Mouse (Mus musculus) granulocyte monocyte progenitor cell, adult 5-6 weeks (primary cell): ENCODE data around the gene Kdelr2. TPM values are rescaled to one million over a fixed set of nuclear protein-coding genes. Genes with fewer than 3 reads are reported as not detected.
A peak's percentile ranks its signal among the peaks of the same experiment; 100 is the strongest.
"Not testable (repeated sequence)": the region's sequence is repeated elsewhere in the genome, so short reads cannot be mapped to it uniquely, and the experiment has no call there.

Experiments
- ATAC-seq: replicated peaks from 2 replicates; pipeline ENCODE4 v1.8.0; 2016; ENCODE audit warnings: mild to moderate bottlenecking, moderate TSS enrichment, inconsistent platforms; ENCODE audit not compliant: poor library complexity, severe bottlenecking
- total RNA-seq, 2 experiments: library from RNA; stranded (forward) in 1 of 2; stranded (reverse) in 1 of 2; fragments of 200-712, 200-1000 nt in 1 of 2; fragments of >200 nt in 1 of 2; fragmentation: Nextera tagmentation in 1 of 2; gene quantifications; 2 replicates each; pipeline ENCODE4 v1.2.3; 2014 to 2017

The Kdelr2 gene
- total RNA-seq (2014; fragmentation: Nextera tagmentation) (82.9 and 104 TPM in 2 replicates), total RNA-seq (2017) (161 and 171 TPM in 2 replicates)

- peak; percentile 82 for ATAC-seq
Measured at GRCm38 (mm10) chr5:143403221-143404147, at the start of gene Kdelr2. Kdelr2 (plus strand) TSS chr5:143403838.

GRCm38 (mm10) chr5:143356017-143356416, 47.6 kb upstream of the Kdelr2 start:
- ATAC-seq, result no peak

GRCm38 (mm10) chr5:143356686-143357388, 46.8 kb upstream of the Kdelr2 start, which contains the start of gene Grid2ip:
Grid2ip (plus strand) TSS chr5:143357338.
- ATAC-seq, result no peak

GRCm38 (mm10) chr5:143357564-143357963, 46.1 kb upstream of the Kdelr2 start:
- no peak for ATAC-seq

GRCm38 (mm10) chr5:143359263-143359662, 44.4 kb upstream of the Kdelr2 start:
- ATAC-seq, result no peak

- peak; percentile 43; the same call in 1 of the 2 replicates for ATAC-seq
Measured at GRCm38 (mm10) chr5:143360000-143360399, 43.6 kb upstream of the Kdelr2 start.

- ATAC-seq, result no peak
Measured at GRCm38 (mm10) chr5:143361428-143361827, 42.2 kb upstream of the Kdelr2 start.

GRCm38 (mm10) chr5:143363678-143364615, 39.7 kb upstream of the Kdelr2 start:
- no peak; the same call in 1 of the 2 replicates for ATAC-seq

GRCm38 (mm10) chr5:143367931-143368330, 35.7 kb upstream of the Kdelr2 start:
- ATAC-seq, result no peak

- peak; percentile 25 for ATAC-seq
Measured at GRCm38 (mm10) chr5:143369611-143370255, 33.9 kb upstream of the Kdelr2 start.

- no peak for ATAC-seq
Measured at GRCm38 (mm10) chr5:143370416-143371145, 33.1 kb upstream of the Kdelr2 start.

GRCm38 (mm10) chr5:143371146-143371510, 32.5 kb upstream of the Kdelr2 start:
- ATAC-seq, result no peak

GRCm38 (mm10) chr5:143372818-143373217, 30.8 kb upstream of the Kdelr2 start:
- ATAC-seq, result no peak

GRCm38 (mm10) chr5:143375242-143375641, 28.4 kb upstream of the Kdelr2 start:
- ATAC-seq, result peak; percentile 87

GRCm38 (mm10) chr5:143376156-143376555, 27.5 kb upstream of the Kdelr2 start:
- no peak for ATAC-seq

GRCm38 (mm10) chr5:143386797-143387621, 16.6 kb upstream of the Kdelr2 start:
- ATAC-seq, result peak; percentile 59

- no peak for ATAC-seq
Measured at GRCm38 (mm10) chr5:143394184-143394583, 9.5 kb upstream of the Kdelr2 start.

- not testable (repeated sequence) for ATAC-seq
Measured at GRCm38 (mm10) chr5:143394966-143395365, 8.7 kb upstream of the Kdelr2 start.
